Mouse (Mus musculus) embryonic fibroblast, embryonic 13.5 days (primary cell): ENCODE data around the gene Gm15091. TPM values are rescaled to one million over a fixed set of nuclear protein-coding genes. Genes with fewer than 3 reads are reported as not detected.
"Not testable (repeated sequence)": the region's sequence is repeated elsewhere in the genome, so short reads cannot be mapped to it uniquely, and the experiment has no call there.

Source experiments
- H3K27ac ChIP-seq: 2 replicates; pipeline ENCODE4 v1.5.1; 2012; ENCODE audit warnings: low read length, control low read depth, inconsistent platforms; ENCODE audit not compliant: insufficient read depth
- H3K4me1 ChIP-seq: 2 replicates; pipeline ENCODE4 v1.6.1; 2011; ENCODE audit warnings: low read length; ENCODE audit not compliant: control insufficient read depth, insufficient read depth
- H3K4me3 ChIP-seq: 2 replicates; pipeline ENCODE4 v1.5.1; 2011; ENCODE audit warnings: mild to moderate bottlenecking, control low read depth, low read length; ENCODE audit not compliant: insufficient read depth
- polyA plus RNA-seq: library from polyadenylated mRNA; stranded (reverse); fragments of >200 nt; gene quantifications from 2 replicates; pipeline ENCODE4 v1.2.4, GENCODE M21; 2011; ENCODE audit warnings: low read depth; ENCODE audit not compliant: missing spikeins, insufficient read length

Gm15091 gene
- polyA plus RNA-seq = not detected in 2 replicates

DNA sequence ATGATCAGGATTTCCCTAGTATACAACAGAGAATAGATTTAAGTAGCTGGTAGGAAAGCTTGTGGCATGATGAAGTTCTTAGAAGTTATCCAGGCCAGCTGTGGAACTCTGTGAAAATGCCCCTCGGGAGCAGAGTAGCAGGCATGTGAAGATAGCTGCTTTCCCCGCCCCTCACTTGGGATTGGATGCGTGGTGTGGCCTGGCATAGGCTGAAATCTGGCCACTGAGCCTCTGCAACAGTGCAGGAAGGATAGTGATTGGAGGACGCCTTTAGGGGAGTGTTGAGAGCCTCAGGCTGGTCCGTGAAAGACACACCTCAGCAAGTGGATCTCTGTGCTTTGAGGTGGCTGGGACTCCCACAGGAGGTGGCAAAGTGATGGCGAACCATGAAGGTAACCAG is at the start of gene Gm15091:
TSS of gene Gm15091 (plus strand) at position 301 of the 400 bp plus-strand sequence.
- H3K4me3 ChIP-seq, H3K27ac ChIP-seq: not testable (repeated sequence)

More for the DNA sequence above, at the start of gene Gm15091:
- not testable (repeated sequence) for H3K4me1 ChIP-seq

Other genes starting within 250 kb of the Gm15091 start
- not detected in 2 replicates for gene Gm15097, start 157.2 kb upstream of the Gm15091 start, polyA plus RNA-seq